Mouse (Mus musculus) urinary bladder, adult 2 months (tissue): ENCODE results near the gene Cd6. TPM values are rescaled to one million over a fixed set of nuclear protein-coding genes. Genes with fewer than 3 reads are reported as not detected.

Experiments used
- DNase-seq: peaks from one replicate; pipeline ENCODE4 v3.0.0; 2022; ENCODE audit warnings: low spot score
- polyA plus RNA-seq: library from polyadenylated mRNA; depleted of rRNA; stranded (reverse); fragments of >200 nt; gene quantifications from 2 replicates; pipeline ENCODE4 v1.2.3, GENCODE M21; 2012; rRNA removed

Cd6 gene
- polyA plus RNA-seq = 0.39 and 0.50 TPM in 2 replicates

DNA sequence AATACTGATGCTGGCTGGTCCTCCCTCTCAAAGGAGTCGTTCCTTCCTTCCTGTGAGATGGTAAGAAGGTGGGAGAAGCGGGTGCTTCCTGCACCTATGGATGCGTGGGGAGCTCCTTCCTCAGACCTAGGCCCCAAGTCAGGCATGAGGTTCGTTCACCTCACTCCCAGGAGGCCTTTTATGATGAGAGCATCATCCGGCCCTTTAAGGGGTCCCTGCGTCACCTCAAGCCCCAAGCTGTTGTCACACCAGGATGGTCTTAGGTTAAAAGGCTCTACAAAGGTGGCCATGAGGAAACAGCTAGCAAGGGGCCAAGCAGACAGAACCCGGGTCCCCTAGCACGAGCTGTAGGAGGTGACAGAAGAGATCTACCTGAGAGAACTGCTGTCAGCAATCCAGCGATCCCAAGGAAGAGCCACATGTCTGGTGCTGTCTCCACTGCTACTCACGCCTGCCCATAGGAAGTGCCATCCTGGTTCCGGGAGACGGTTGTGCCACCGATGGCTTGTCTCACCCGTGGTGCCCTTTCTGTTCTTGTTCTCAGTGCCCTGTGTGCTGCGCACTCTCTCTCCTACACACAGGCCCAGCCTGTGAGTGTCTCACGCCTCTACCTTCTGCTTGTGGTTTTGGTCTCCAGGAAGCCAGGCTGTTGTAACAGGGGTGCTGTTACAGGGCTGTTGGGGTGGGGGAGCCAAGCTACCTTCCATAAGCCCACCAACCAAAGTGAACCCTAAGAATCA lies at the start of gene Cd6:
Cd6 (minus strand) TSS at position 623 of the 740 bp plus-strand sequence.
- no peak for DNase-seq

DNA sequence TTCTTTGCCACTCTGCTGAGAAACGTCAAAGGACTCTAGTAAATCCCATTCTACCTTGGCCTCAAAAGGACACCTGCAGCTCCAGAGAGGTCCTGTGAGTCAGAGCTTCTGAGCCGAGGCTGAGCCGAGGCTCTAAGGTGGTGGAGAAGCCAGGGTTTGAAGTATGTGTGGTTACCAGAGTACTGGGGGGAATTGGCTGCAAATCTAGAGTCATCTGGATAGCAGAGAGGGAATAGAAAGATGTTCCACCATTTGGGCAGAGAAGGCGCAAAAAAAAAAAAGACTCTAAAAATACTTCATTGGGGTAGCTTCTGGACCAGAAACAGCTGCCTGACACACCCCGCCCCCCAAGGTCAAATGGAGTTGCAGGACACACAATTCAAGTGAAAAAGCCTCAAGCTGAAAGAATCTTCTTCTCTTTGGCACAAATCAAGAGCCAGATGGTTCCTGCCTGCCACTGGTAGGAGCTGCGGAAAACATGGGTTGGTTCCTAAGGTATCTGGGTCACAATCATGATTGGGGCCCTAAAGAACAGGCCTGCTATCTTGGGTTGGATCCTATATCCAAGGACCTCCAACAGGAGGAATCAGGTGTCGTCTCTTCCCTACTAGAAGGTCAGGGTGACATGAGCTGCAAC lies 48.5 kb upstream of the Cd6 start:
- DNase-seq = no peak

DNA sequence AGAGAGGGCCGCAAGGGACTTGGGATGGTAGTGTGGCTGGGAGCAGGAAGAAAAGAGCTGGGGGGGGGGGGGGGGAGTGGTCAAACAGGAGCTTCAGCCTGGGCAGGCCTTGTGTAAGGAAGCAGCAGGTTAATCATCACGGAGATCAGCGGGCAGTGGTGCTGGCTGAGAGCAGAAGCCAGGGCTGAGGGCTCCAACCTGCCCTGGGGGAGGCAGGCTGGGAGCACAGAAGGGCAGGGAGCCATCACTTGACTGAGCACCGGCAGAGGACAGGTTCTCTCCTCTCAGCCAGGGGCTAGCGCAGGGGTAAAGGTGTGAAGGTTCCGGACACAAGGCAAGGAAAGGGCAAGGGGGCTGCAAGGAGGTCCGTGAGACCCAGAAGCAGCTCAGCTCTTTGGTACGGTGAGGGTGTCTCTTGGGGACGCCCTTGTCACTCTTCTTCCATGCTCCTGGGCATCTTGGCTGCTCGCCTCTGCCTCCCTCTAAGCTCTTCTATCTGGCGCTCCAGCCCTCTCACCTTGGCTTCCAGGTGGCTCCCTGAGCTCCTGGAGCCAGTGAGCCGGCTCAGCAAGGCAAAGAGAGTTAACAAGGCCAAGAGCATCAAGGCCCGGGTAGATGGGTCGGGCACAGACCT lies 41.6 kb upstream of the Cd6 start:
- no peak for DNase-seq

DNA sequence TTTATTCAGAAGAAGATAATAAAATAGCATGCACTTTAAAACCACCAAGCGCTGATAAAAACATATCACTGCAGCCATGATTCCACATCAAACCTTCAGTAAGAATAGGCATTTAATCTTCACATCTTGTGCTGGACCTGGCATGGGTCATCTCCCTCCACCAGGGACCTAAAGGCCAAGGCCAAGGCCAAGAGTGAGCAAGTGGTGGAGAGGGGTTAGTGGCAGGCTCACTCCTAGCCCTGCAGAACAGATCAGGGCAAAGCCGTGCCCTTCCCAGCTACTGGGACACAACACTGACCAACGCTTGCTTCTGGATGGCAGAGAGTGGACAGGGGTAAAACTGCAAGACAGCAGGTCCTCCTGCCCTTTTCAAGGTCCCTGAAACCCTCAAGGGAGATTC lies 40.8 kb upstream of the Cd6 start:
- DNase-seq = no peak

DNA sequence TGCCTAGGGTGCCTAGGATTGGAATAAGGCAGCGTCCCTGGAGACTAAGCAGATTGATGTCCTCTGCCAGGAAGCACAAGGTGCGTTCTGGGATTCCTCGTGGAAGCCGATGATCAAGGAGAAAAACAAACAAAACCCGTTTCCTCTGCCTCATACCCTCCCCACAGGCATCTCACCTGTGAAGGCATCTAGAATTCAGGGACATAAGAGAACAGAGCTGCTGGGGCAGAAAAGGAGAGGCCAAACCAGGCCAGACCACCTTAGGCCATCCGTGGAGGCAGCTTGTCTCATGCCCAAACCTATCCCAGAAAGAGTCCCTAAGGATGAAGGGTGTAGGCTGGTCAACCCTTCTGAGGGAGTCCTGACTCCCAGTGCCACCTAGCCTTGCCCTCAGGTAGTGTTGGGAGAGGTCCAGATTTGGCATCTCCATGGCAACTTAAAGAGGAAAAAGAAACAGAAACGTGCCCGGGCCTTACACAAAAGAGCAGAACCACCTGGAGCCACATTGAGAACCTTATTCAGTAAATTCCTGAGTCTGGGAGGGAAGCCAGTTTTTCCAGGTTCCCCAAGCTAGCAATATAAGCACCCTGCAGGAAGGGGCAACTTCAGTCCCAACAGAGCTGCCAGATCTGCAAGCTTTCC lies 40.1 kb upstream of the Cd6 start, which contains the start of gene Tmem132a:
Tmem132a (minus strand) TSS at position 55 of the 642 bp plus-strand sequence.
- DNase-seq = no peak

DNA sequence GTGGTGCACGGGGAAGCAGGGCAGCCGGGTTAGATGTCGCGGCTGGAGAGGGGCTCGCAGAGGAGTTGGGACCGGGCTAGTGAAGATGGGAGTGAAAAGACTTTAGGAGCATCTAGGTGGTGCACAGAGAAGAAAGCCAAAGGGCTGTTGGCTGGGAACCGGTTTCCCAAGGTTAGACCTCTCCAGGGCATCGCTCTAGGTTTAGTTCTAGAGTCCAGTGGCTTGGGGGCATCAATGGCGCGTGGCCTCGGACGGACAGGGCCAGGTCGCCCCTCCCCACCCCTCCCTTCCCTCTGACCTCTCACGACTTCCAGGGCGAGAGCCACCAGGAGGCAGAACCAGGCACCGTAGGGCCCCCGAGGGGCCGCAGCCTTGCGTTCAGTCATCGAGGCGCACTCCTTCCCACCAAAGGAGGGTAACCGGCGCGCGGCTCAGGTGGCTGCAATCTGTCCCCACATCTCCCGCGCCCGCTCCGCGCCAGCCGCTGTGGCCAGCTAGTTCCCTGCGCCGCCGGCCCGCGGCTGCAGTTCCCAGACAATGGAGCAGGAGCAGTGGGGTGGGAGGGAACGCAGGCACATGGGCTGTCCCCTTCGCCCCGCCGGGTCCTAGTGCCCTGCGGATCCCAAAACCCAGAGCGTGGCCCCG lies 39.5 kb upstream of the Cd6 start:
- DNase-seq = peak; percentile 66

DNA sequence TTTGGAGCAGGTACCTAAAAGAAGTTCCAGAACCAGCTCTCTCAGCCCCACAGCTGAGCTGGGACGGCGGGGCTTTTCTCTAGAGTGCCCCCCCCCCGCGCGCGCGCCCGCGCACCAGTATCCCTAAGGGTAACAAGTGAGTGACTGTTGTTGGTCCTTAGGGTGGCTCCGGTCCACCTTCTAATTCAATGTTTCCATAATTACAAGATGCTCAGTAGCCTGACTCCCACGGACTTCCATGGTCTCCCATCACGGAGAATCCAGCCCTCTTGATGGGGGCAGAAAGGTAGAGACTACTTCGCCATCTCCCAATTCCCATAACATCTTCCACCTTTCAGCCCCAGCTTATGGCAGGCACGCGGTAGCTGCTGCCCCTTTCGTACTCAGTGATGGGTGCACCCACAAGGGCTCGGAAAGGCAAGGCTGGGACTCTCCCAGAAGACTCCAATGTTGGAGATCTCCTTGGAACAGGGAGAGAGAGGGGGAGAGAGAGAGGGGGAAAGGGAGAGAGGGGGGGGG lies 38.8 kb upstream of the Cd6 start:
- no peak for DNase-seq

DNA sequence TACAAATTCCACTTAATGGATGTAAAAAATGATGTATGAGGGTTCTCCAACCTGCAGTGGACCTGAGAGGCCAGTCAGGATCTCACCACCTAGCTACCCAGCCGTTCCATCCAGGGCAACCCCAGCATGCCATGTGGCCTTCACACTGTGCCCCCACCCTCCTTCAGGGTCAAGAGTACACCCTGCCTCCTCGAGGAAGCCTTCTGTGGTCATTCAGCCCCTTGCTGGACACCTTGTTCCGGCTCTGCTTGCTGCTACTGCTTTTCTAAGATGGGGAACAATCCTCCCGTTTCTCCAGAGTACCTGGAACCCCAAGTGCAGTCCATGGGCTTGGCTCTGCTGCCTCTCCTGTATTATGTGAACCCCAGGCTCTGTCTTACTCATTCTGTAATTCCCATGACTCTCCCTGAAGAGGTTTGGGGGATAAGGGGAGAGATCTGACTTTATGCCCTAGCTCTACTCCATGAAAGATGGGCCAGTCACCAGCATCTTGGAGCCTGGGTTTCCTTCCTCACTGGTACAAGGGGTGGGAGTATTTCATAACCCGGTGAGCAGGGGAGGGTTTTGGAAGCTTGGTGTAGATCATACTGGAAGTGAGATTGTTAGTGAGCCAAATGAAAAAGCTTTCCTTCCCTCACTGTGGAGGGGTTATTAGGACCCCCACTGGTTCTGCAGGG lies 38.2 kb upstream of the Cd6 start:
- no peak for DNase-seq

DNA sequence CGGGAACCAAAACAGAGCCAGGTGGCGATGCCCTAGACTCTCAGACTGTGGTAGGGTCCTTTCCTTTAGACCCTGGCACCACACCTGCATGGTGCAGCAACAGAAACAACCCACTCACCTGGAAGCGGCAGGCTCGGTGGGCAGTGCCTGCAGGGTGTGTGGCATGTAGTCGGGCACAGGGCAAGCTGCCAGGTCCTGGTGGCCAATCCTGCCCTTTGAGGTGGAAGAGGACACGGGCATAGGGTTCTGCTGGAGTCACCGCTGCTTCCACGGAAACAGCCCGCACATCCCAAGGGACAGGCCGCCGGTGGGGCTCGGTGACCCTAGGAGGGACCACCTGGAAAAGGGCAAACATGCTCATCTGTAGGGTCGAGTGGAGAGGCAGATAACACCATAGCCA lies 36.5 kb upstream of the Cd6 start:
- DNase-seq = no peak

DNA sequence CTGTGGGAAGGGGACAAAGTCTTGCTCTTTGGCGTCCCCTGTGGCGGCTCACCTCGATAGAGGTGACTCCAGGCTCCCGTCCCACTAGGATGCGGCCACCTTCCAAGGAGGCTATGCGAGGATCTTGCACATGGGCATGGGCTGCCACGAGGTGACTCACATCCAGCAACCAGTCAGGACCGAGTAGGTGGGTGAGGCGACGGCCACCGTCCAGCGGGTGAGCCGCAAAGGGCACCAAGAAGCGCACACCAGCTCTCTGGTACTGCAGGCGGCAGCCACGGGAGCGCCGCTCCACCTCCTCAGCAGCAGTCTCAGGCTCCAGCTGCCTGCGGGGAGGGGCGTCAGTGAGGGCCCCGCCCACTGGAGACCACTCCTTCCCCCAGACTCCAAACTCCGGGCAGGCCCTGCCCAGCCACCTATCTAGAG lies 30.2 kb upstream of the Cd6 start:
- no peak for DNase-seq

DNA sequence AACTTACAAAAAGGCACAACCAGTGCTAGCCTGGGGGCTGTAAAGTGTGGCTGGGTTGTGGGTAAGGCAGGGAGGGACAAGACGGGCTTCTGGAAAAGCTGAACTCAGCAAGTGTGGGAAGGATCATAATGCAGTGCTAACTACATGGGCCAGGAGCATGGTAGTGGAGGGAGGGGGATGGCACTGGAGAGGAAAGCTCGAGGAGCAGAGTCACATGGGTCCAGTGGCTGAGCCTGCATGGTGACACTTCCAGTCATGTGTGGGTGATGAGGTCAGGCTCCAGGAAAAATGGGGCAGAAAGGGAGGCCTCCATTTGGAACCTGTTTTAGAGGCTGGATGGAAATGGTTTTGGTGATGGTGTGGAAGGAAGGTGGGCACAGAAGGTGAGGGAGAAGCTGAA lies 26.7 kb upstream of the Cd6 start:
- no peak for DNase-seq

DNA sequence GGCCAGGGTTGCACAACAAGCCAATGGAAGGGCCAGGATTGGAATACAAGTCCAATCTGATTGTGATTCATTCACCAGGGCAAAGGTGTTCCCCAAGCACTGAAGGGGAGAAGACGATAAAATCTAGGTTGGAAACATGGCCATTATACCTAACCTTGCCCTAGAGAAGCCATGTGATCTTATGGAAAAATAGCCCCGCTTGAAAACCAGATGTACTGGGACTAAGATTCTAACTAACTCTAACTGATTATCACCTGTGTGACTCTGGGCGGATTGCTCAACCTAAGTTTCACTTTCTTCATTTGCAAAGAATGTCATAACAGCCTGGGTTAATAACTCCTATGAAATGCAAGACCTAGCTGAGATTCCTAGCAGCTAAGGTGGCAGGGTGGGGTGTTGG lies 25.6 kb upstream of the Cd6 start:
- DNase-seq = no peak

DNA sequence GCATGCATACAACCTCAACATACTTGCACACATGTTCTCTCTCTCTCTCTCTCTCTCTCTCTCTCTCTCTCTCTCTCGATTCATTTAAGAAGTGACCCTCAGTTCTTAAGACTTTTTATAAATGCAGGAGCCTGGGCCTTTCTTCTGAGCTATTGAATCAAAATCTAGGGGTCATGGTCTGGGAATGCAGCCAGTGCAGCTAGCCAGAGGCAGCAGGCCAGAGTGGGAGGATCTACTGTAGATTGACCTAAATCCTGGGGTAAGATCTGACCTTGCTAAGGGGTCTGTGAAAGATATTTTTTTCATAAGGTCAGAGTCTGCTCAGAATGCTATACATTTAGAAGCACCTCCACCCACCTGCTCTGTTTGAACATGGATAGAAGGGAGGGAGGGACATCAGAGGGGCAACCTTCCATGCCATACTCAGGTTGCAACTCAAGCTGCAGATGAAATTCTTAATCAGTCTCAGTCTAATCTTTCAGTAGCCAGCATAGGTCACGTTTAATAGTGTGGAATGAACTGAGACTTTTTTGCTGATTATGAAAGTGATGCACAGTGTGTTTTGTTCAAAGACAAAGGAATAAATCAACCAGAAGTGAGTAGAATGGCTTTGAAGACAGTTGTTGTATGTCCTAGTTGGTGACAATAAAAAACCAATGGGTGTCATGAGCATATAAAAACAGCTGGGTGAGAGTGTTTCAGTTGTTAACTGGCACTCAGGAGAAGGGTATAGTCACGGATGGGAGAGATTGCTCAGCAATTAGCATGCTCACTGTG lies 17.6 kb upstream of the Cd6 start:
- no peak for DNase-seq

DNA sequence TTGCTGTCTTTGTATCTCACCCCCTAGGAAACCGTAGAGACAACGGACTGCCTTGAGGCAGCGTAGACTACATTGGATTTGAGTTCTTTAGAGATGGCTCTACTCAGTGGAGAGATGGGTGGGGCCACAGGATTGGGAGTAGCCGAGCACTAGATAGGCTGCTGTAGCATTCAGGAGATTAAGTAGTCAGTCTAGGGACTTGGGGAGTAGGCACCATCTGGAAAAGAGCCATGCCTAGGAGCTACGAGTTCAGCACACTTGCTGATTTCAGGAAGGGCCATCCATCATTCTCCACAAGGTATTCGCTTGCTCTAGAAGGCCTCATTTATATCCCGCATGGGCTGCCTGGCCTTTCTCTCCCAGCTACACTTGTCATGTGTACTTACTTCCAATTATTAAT lies 16.3 kb upstream of the Cd6 start:
- no peak for DNase-seq

DNA sequence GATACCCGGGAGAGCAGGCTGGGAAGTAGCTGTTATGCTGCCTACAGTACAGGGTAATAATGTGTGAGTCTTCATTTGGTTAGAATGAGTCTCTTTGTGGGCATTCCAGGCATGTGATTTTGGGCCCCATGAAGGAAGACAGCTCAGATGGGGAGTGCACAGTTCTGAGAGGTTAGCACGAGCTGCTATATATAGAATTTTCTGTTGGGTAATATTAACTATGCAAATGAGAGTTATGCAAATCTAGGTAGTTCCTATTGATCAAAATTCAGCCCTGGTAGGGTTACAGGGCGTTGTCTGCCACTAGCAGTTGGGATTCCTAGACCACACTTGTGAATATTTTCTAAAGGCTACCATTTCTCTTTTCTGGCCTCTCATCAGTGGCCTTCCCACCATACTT lies 15.6 kb upstream of the Cd6 start:
- no peak for DNase-seq

DNA sequence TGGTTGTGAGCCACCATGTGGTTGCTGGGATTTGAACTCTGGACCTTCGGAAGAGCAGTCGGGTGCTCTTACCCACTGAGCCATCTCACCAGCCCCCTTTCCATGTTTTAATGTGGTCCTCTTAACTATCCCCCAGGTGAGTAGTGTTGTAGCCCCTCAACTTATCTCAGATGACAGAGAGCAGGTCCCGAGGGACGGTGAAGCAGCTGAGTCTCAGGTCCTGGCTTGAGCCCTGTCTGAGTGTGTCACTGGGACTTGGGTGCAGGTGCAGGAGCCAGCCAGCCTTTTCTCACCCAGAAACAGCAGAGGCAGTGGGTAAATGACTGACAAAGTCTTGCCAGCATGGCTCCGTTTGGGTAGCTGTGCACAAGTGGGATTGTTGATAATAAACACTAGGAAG lies 14.3 kb upstream of the Cd6 start:
- DNase-seq = no peak

DNA sequence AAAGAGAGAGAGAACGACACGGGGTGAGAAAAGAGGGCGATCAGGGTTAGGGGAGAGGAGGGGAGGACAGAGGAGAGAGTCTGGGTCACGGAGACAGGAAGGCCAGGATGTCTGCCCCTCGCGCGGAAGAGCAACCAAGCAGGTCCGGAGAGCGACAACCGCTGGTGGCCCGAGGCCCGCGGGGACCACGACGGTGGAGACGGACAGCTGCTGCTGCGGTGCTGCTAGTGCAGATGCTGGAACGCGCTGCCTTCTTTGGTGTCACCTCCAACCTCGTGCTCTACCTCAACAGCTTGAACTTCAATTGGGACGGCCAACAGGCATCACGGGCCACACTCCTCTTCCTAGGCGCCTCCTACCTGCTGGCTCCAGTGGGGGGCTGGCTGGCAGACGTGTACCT lies 13.1 kb upstream of the Cd6 start:
- no peak for DNase-seq

DNA sequence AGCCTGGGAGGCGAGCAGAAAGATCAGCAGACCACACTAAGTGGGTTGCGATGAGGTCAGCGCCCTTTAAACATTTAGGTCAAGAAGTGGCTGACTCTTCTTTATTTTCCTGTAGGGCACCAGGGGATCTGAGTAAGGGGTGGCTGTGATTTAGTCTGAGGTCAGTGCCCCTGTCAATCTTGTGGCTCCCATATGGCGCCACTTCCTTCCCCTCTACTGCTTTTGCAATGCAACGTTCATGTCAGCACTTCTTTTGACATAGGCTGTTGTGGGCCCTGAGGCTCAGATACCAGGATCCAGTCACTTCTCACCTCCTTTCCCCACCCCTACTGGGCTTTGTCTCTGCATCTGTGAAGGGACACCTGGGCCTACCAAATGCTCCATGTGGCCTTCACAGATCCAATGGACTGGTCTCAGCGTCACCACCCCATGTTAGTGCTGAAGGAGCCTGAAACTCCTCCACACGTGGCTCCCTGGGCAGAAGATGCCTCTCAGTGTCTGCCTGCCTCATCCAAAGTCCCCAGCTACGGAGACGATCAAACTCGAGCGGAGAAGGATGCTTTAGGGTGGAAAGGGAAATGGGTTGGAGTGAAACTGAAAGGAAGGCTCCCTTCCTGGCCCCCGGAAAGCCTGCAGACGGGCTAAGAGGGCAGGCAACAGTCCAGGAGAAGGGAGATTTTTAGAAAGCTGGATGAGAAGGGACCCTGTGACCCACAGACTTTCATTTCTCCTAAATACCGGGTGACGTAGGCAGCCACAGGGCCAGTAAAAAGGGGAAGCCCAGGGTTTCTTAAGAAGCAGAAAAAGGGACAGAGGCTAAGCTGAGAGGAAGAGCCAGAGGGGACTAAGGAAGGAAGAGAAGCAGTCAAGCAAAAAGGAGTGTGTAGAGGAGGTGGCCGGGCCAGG lies 12.1 kb upstream of the Cd6 start:
- DNase-seq = no peak
